Comparison of ENCODE assay signal across 9 mouse cellular contexts in genomic region chr7:133638821-133639220, GRCm38 (mm10). TPM values are rescaled to one million over a fixed set of nuclear protein-coding genes. Genes with fewer than 3 reads are reported as not detected.
A peak's percentile ranks its signal among the peaks of the same experiment; 100 is the strongest.
DNase-seq lines count a peak whose midpoint lies in the region; ATAC-seq and TF ChIP-seq lines count a peak whose summit lies in the region.
"Had no signal": no experiment of that assay in that cellular context is flagged by ENCODE, and none has a peak within 500 bp of the region (broad histone marks: within the 10 kb centered on the region; RNA-seq: fewer than 3 reads in every experiment).

No protein-coding gene starts in this region.

- H3K27me3 ChIP-seq in heart, embryonic 13.5 days (replicated peaks): no peaks in the 10 kb centered on the region
- H3K27me3 ChIP-seq in heart, adult 2 months (ENCODE audit: control insufficient read depth, insufficient read depth, low read length): no peaks in the 10 kb centered on the region
- no peaks in the 10 kb centered on the region for H3K27me3 ChIP-seq in hindbrain, embryonic 15.5 days
- H3K27me3 ChIP-seq in liver, embryonic 14.5 days (ENCODE audit: control insufficient read depth, insufficient read depth, low read length): no peaks in the 10 kb centered on the region

- H3K36me3 ChIP-seq in heart, embryonic 13.5 days: peaks cover 47% of the 10 kb centered on the region
- H3K36me3 ChIP-seq in heart, adult 2 months (ENCODE audit: control insufficient read depth, insufficient read depth, low read length): no peaks in the 10 kb centered on the region
- peaks cover 33% of the 10 kb centered on the region for H3K36me3 ChIP-seq in hindbrain, embryonic 15.5 days
- peaks cover 32% of the 10 kb centered on the region for H3K36me3 ChIP-seq in liver, embryonic 14.5 days (replicated peaks; ENCODE audit: control insufficient read depth, insufficient read depth, low read depth)

- no peak overlapping the region for H3K27ac ChIP-seq in heart, embryonic 13.5 days (replicated peaks)
- no peak overlapping the region for H3K27ac ChIP-seq in heart, adult 2 months
- no peak overlapping the region for H3K27ac ChIP-seq in hindbrain, embryonic 15.5 days (replicated peaks)
- H3K27ac ChIP-seq in liver, embryonic 14.5 days: no peak overlapping the region

- intact Hi-C loops in heart, adult 2 months (cut with DNase I): loop anchor here (5.0 to 10.0 kb wide), 3 partner anchors 68 to 607 kb away; partner anchors contain the start of genes Bccip, Ctbp2 and Fgfr2

- no peak for TF ChIP-seq POLR2A in heart, adult 2 months (IDR thresholded peaks at IDR 0.05; ENCODE audit: insufficient read depth, low read depth, low read length)
- no peak for TF ChIP-seq POLR2A in brain, embryonic 14.5 days (IDR thresholded peaks at IDR 0.05; ENCODE audit: borderline replicate concordance, extremely low read depth, insufficient read depth, insufficient read length, poor library complexity, severe bottlenecking)

- H3K4me1 ChIP-seq in heart, embryonic 13.5 days: peaks cover 11% of the 10 kb centered on the region
- peaks cover 2% of the 10 kb centered on the region; the same call in 1 of the 2 replicates for H3K4me1 ChIP-seq in heart, adult 2 months (ENCODE audit: control insufficient read depth, insufficient read depth, low read length)
- H3K4me1 ChIP-seq in hindbrain, embryonic 15.5 days (replicated peaks): peaks cover 14% of the 10 kb centered on the region
- H3K4me1 ChIP-seq in liver, embryonic 14.5 days (replicated peaks; ENCODE audit: control insufficient read depth in 2 of 2, insufficient read depth in 2 of 2, low read length in 1 of 2): peaks cover 3 to 8% of the 10 kb centered on the region in 2 experiments; a peak in 2 of 4 replicates

- ATAC-seq in heart, embryonic 13.5 days (ENCODE audit: extremely low read depth, insufficient number of reproducible peaks, low FRiP score, low TSS enrichment): no peak
- ATAC-seq in hindbrain, embryonic 15.5 days (ENCODE audit: low FRiP score, low read depth): no peak
- ATAC-seq in liver, embryonic 14.5 days (ENCODE audit: insufficient read depth): no peak

- no peak for DNase-seq in heart, adult 2 months
- DNase-seq in brain, embryonic 14.5 days (ENCODE audit: low read depth): peak; percentile 54
- no peak for DNase-seq in liver, embryonic 14.5 days (ENCODE audit: low read depth in 3 of 3, low spot score in 3 of 3)
- no peak for DNase-seq in Muller cell, postnatal 12 days (ENCODE audit: inconsistent ontology term)
- DNase-seq in embryo, embryonic 9.5 days (ENCODE audit: extremely low spot score): no peak
- no peak for DNase-seq in kidney, postnatal 14 days

- H3K9ac ChIP-seq in heart, embryonic 13.5 days: peak overlapping the region; percentile 98
- H3K9ac ChIP-seq in heart, adult 2 months (ENCODE audit: low read depth, low read length): no peak overlapping the region
- no peak overlapping the region for H3K9ac ChIP-seq in hindbrain, embryonic 15.5 days
- peak overlapping the region; percentile 89 for H3K9ac ChIP-seq in liver, embryonic 14.5 days (replicated peaks)

- TF ChIP-seq EP300 in heart, adult 2 months (IDR thresholded peaks at IDR 0.05; ENCODE audit: insufficient read depth, low read depth, low read length): no peak
- TF ChIP-seq EP300 in liver, embryonic 14.5 days (IDR thresholded peaks at IDR 0.05; ENCODE audit: low read depth): no peak

- no peaks in the 10 kb centered on the region for H3K79me2 ChIP-seq in heart, adult 2 months (replicated peaks; ENCODE audit: control insufficient read depth, insufficient read depth, low read length)

- peak overlapping the region; percentile 97 for H3K4me3 ChIP-seq in heart, embryonic 13.5 days
- H3K4me3 ChIP-seq in heart, adult 2 months: no peak overlapping the region
- H3K4me3 ChIP-seq in hindbrain, embryonic 15.5 days: peak overlapping the region; percentile 96
- peak overlapping the region; percentile 96 to 97; a peak in 3 of 4 replicates for H3K4me3 ChIP-seq in liver, embryonic 14.5 days (ENCODE audit: insufficient read depth in 1 of 2, low read depth in 2 of 2, low read length in 2 of 2)

- no peak for TF ChIP-seq CTCF in heart, adult 2 months (IDR thresholded peaks at IDR 0.05)
- no peak for TF ChIP-seq CTCF in brain, embryonic 14.5 days (IDR thresholded peaks at IDR 0.05; ENCODE audit: borderline replicate concordance, extremely low read depth, insufficient read depth, insufficient read length)
- TF ChIP-seq CTCF in liver, embryonic 14.5 days (IDR thresholded peaks at IDR 0.05; ENCODE audit: low read depth): no peak

- H3K4me2 ChIP-seq in heart, embryonic 13.5 days: peak overlapping the region; percentile 95
- H3K4me2 ChIP-seq in hindbrain, embryonic 15.5 days: peak overlapping the region; percentile 89
- peak overlapping the region; percentile 95 for H3K4me2 ChIP-seq in liver, embryonic 14.5 days (ENCODE audit: low read depth)

- H3K9me3 ChIP-seq in heart, embryonic 13.5 days: no peaks in the 10 kb centered on the region
- no peaks in the 10 kb centered on the region for H3K9me3 ChIP-seq in hindbrain, embryonic 15.5 days
- H3K9me3 ChIP-seq in liver, embryonic 14.5 days (ENCODE audit: control insufficient read depth, low read length): no peaks in the 10 kb centered on the region

- 87% methylated on average over 13 of the region's 13 CpGs for WGBS in heart, embryonic 13.5 days
- WGBS in heart, adult 2 months: 89% methylated on average over 13 of the region's 13 CpGs
- 88% methylated on average over 13 of the region's 13 CpGs for WGBS in hindbrain, embryonic 15.5 days
- 82% methylated on average over 13 of the region's 13 CpGs for WGBS in liver, embryonic 14.5 days (ENCODE audit: insufficient replicate concordance)

RNA-seq across cellular contexts. Expression of gene Edrf1, which starts 1.5 kb away (rescaled TPM):
- polyA plus RNA-seq in heart, embryonic 13.5 days (2015; fragmentation: Nextera tagmentation; extraction: Ambion mirVana): 10.4 and 11.7 TPM in 2 replicates
- 10 to 100 TPM; 10.9 to 11.9 TPM for total RNA-seq in heart, adult 2 months (2021)
- 5.4 and 9.7 TPM in 2 replicates for polyA plus RNA-seq in heart, adult 2 months (2012; rRNA removed)
- polyA plus RNA-seq in brain, embryonic 14.5 days (2012; rRNA removed): 22.9 and 25.8 TPM in 2 replicates
- polyA plus RNA-seq in hindbrain, embryonic 15.5 days (2015; fragmentation: Nextera tagmentation; extraction: Ambion mirVana): 17.8 and 20.0 TPM in 2 replicates
- 6.2 and 9.8 TPM in 2 replicates for polyA plus RNA-seq in liver, embryonic 14.5 days (2012; rRNA removed)
- 8.7 and 12.9 TPM in 2 replicates for polyA plus RNA-seq in liver, embryonic 14.5 days (2014; fragmentation: Nextera tagmentation; extraction: Ambion mirVana)

RNA-seq across cellular contexts. Expression of gene Tex36, which starts 36.9 kb away (rescaled TPM):
- not detected in 2 replicates for polyA plus RNA-seq in heart, embryonic 13.5 days (2015; fragmentation: Nextera tagmentation; extraction: Ambion mirVana)
- total RNA-seq in heart, adult 2 months (2021): not detected
- not detected in 2 replicates for polyA plus RNA-seq in heart, adult 2 months (2012; rRNA removed)
- 0.08 and 0.11 TPM in 2 replicates for polyA plus RNA-seq in brain, embryonic 14.5 days (2012; rRNA removed)
- polyA plus RNA-seq in hindbrain, embryonic 15.5 days (2015; fragmentation: Nextera tagmentation; extraction: Ambion mirVana): not detected in 2 replicates
- not detected in 2 replicates for polyA plus RNA-seq in liver, embryonic 14.5 days (2012; rRNA removed)
- polyA plus RNA-seq in liver, embryonic 14.5 days (2014; fragmentation: Nextera tagmentation; extraction: Ambion mirVana): not detected in 2 replicates
- total RNA-seq: left cerebral cortex, adult 8-10 months had no signal

RNA-seq across cellular contexts. Expression of gene Mmp21, which starts 41.0 kb away (rescaled TPM):
- polyA plus RNA-seq in heart, embryonic 13.5 days (2015; fragmentation: Nextera tagmentation; extraction: Ambion mirVana): not detected in 2 replicates
- not detected for total RNA-seq in heart, adult 2 months (2021)
- not detected in 2 replicates for polyA plus RNA-seq in heart, adult 2 months (2012; rRNA removed)
- 0.04 TPM in 1 of 2 replicates, not detected in the other for polyA plus RNA-seq in brain, embryonic 14.5 days (2012; rRNA removed)
- 0.09 and 0.18 TPM in 2 replicates for polyA plus RNA-seq in hindbrain, embryonic 15.5 days (2015; fragmentation: Nextera tagmentation; extraction: Ambion mirVana)
- 0.04 and 0.08 TPM in 2 replicates for polyA plus RNA-seq in liver, embryonic 14.5 days (2012; rRNA removed)
- not detected in 2 replicates for polyA plus RNA-seq in liver, embryonic 14.5 days (2014; fragmentation: Nextera tagmentation; extraction: Ambion mirVana)

Comparison
In these comparisons a context has a peak if more than half of its experiments do, and no peak if none do; other contexts are left out.
1. H3K9ac ChIP-seq: peak in heart, embryonic 13.5 days (single experiment) and liver, embryonic 14.5 days (single experiment); none in heart, adult 2 months (single experiment) and hindbrain, embryonic 15.5 days (single experiment).
2. Peak in every context shown above with its lines, with median percentiles within 50 percentile points of each other: H3K4me2 ChIP-seq.